Mouse (Mus musculus): Measurements from ENCODE around the gene Serpinb6a.

DNA sequence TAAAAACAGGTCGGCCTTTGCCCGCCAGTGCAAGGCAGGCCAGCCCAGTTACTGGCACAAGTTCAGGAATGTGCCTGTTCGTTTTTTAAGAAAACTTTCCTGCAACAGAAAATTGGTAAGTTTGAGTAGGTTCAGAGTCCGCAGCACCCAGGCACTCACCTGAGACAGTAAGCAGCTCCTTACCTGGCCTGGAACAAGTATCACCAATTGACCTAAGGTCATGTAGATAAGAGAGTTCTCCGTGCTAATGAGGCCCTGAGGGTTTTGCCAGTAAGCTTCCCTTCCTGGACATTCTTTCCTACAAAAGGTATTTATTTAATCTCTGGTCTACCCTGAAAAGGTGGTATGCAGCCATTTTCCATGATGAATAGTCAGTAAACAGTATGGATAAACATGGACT is 80.9 kb downstream of the Serpinb6a start:
- TF ChIP-seq USF1 (IDR thresholded peaks at IDR 0.05; ENCODE audit: low read depth) (no peak), CTCF (IDR thresholded peaks at IDR 0.05; ENCODE audit: control insufficient read depth, insufficient read depth, insufficient read length) (no peak), MAX (IDR thresholded peaks at IDR 0.05) (no peak), MYOD1 (IDR thresholded peaks at IDR 0.05; ENCODE audit: control insufficient read depth, insufficient read length, low read depth) (no peak), MYOG (IDR thresholded peaks at IDR 0.05; ENCODE audit: control insufficient read depth, extremely low read depth, insufficient read length) (no peak), CEBPB (IDR thresholded peaks at IDR 0.05; ENCODE audit: low read depth) (no peak), FOSL1 (IDR thresholded peaks at IDR 0.05; ENCODE audit: insufficient read depth, low read length, poor library complexity, severe bottlenecking) (no peak)
